Mouse (Mus musculus) thymus, adult 18-20 months (tissue): Measurements from ENCODE around the gene Slc4a1.
"Not testable (repeated sequence)": the region's sequence is repeated elsewhere in the genome, so short reads cannot be mapped to it uniquely, and the experiment has no call there.

Experiments used
- DNase-seq, 2 experiments: peaks; one replicate each; pipeline ENCODE4 v3.0.0; 2022; ENCODE audit warnings: mixed read lengths in 2 of 2

Slc4a1 gene

GRCm38 (mm10) chr11:102398007-102398825 is 32.2 kb upstream of the Slc4a1 start:
- no peak for DNase-seq

GRCm38 (mm10) chr11:102396671-102397141 is 30.7 kb upstream of the Slc4a1 start:
- DNase-seq, result no peak

- no peak for DNase-seq
Measured at GRCm38 (mm10) chr11:102396263-102396662, 30.3 kb upstream of the Slc4a1 start.

- DNase-seq, result no peak
Measured at GRCm38 (mm10) chr11:102395250-102395649, 29.2 kb upstream of the Slc4a1 start.

- DNase-seq, result no peak
Measured at GRCm38 (mm10) chr11:102394421-102395124, 28.6 kb upstream of the Slc4a1 start.

GRCm38 (mm10) chr11:102393719-102394420 is 27.9 kb upstream of the Slc4a1 start:
- no peak for DNase-seq

GRCm38 (mm10) chr11:102393238-102393634 is 27.2 kb upstream of the Slc4a1 start, which contains the start of gene Rundc3a:
TSS of gene Rundc3a (plus strand) at chr11:102393403.
- DNase-seq, result peak; percentile 67 to 70

GRCm38 (mm10) chr11:102392441-102393237 is 26.6 kb upstream of the Slc4a1 start:
- no peak for DNase-seq

- DNase-seq, result not testable (repeated sequence)
Measured at GRCm38 (mm10) chr11:102389436-102389835, 23.4 kb upstream of the Slc4a1 start.

- no peak for DNase-seq
Measured at GRCm38 (mm10) chr11:102386121-102386520, 20.1 kb upstream of the Slc4a1 start.

- no peak for DNase-seq
Measured at GRCm38 (mm10) chr11:102385075-102385474, 19.1 kb upstream of the Slc4a1 start.

GRCm38 (mm10) chr11:102384418-102384817 is 18.4 kb upstream of the Slc4a1 start:
- no peak for DNase-seq

GRCm38 (mm10) chr11:102383365-102384136 is 17.5 kb upstream of the Slc4a1 start:
- no peak for DNase-seq

- no peak for DNase-seq
Measured at GRCm38 (mm10) chr11:102382794-102383193, 16.8 kb upstream of the Slc4a1 start.

- DNase-seq, result no peak
Measured at GRCm38 (mm10) chr11:102381341-102382100, 15.5 kb upstream of the Slc4a1 start.

GRCm38 (mm10) chr11:102380091-102380490 is 14.1 kb upstream of the Slc4a1 start:
- no peak for DNase-seq

- no peak for DNase-seq
Measured at GRCm38 (mm10) chr11:102377186-102377585, 11.2 kb upstream of the Slc4a1 start.

GRCm38 (mm10) chr11:102376196-102376835 is 10.3 kb upstream of the Slc4a1 start:
- no peak for DNase-seq

- no peak for DNase-seq
Measured at GRCm38 (mm10) chr11:102375196-102376173, 9.5 kb upstream of the Slc4a1 start.
